Mouse (Mus musculus) cerebellum, adult 9-10 months (tissue): ENCODE results near the gene Clec12b.
A peak's percentile ranks its signal among the peaks of the same experiment; 100 is the strongest.
"Not testable (repeated sequence)": the region's sequence is repeated elsewhere in the genome, so short reads cannot be mapped to it uniquely, and the experiment has no call there.

Source experiments
- DNase-seq: peaks from one replicate; pipeline ENCODE4 v3.0.0; 2022

The Clec12b gene

GRCm38 (mm10) chr6:129365959-129366359, 19.7 kb downstream of the Clec12b start:
- peak; percentile 54 for DNase-seq

GRCm38 (mm10) chr6:129363942-129364341, 21.7 kb downstream of the Clec12b start:
- no peak for DNase-seq

GRCm38 (mm10) chr6:129359515-129359914, 26.2 kb downstream of the Clec12b start:
- DNase-seq = no peak

GRCm38 (mm10) chr6:129356430-129356829, 29.2 kb downstream of the Clec12b start:
- DNase-seq = no peak

- DNase-seq = no peak
These were observed 29.9 kb downstream of the Clec12b start for GRCm38 (mm10) chr6:129355774-129356173.

- no peak for DNase-seq
These were observed 34.6 kb downstream of the Clec12b start for GRCm38 (mm10) chr6:129351091-129351490.

- DNase-seq = no peak
These were observed 35.9 kb downstream of the Clec12b start for GRCm38 (mm10) chr6:129349524-129350352.

GRCm38 (mm10) chr6:129344408-129344807, 41.3 kb downstream of the Clec12b start:
- DNase-seq = no peak

- DNase-seq = not testable (repeated sequence)
These were observed 43.3 kb downstream of the Clec12b start, which contains the start of gene Clec12a for GRCm38 (mm10) chr6:129342391-129342790. Gene Clec12a (plus strand): TSS chr6:129342691.

GRCm38 (mm10) chr6:129337751-129338150, 47.9 kb downstream of the Clec12b start:
- DNase-seq = no peak

- DNase-seq = peak; percentile 3
These were observed 52.0 kb downstream of the Clec12b start for GRCm38 (mm10) chr6:129333674-129334078.

GRCm38 (mm10) chr6:129331610-129332009, 54.1 kb downstream of the Clec12b start, which contains the start of gene 4922502D21Rik:
Gene 4922502D21Rik (minus strand): TSS chr6:129331796.
- DNase-seq = no peak

GRCm38 (mm10) chr6:129326568-129327150, 59.0 kb downstream of the Clec12b start:
- no peak for DNase-seq

GRCm38 (mm10) chr6:129326016-129326415, 59.7 kb downstream of the Clec12b start:
- DNase-seq = no peak
